Mouse (Mus musculus) left cerebral cortex, postnatal 4 days (tissue): Measurements from ENCODE around the gene Guca2b. TPM values are rescaled to one million over a fixed set of nuclear protein-coding genes. Genes with fewer than 3 reads are reported as not detected.

Experiments used
- total RNA-seq, 2 experiments: library from RNA; stranded (reverse); gene quantifications; 2 replicates each; pipeline ENCODE4 v1.2.3; 2021

Guca2b gene
- total RNA-seq, 2 experiments from 2014 or later, result not detected

Other genes starting within 250 kb of the Guca2b start
- gene Ccdc30, start 243.4 kb downstream of the Guca2b start, total RNA-seq, result 10 to 100 TPM; 20.5 to 21.3 TPM
- 1 to 10 TPM; 5.0 to 5.8 TPM for gene Ppcs, start 236.5 kb downstream of the Guca2b start, total RNA-seq
- under 1 TPM; 0.26 to 0.40 TPM for gene Zmynd12, start 236.1 kb downstream of the Guca2b start, total RNA-seq
- 10 to 100 TPM; 28.2 to 29.0 TPM for gene Rimkla, start 166.3 kb downstream of the Guca2b start, total RNA-seq
- gene Foxj3, start 122.0 kb downstream of the Guca2b start, total RNA-seq, result 10 to 100 TPM; 81.2 to 82.6 TPM
- 10 to 100 TPM; 24.1 to 28.0 TPM for gene Frg2f1, start 119.4 kb downstream of the Guca2b start, total RNA-seq
- gene Guca2a, start 21.2 kb downstream of the Guca2b start, total RNA-seq, result not detected
- 10 to 100 TPM; 63.9 to 64.4 TPM for gene Hivep3, start 74.8 kb upstream of the Guca2b start, total RNA-seq